Mouse (Mus musculus) C2C12 (cell line): ENCODE measurements around the gene Zfp94. TPM values are rescaled to one million over a fixed set of nuclear protein-coding genes. Genes with fewer than 3 reads are reported as not detected.
A peak's percentile ranks its signal among the peaks of the same experiment; 100 is the strongest.
"Not testable (repeated sequence)": the region's sequence is repeated elsewhere in the genome, so short reads cannot be mapped to it uniquely, and the experiment has no call there.

ENCODE experiments used
- H3K27me3 ChIP-seq: one replicate; pipeline ENCODE4 v1.6.1; 2011; ENCODE audit not compliant: control insufficient read depth, insufficient read depth, insufficient read length
- H3K36me3 ChIP-seq: one replicate; pipeline ENCODE4 v1.6.1; 2011; ENCODE audit not compliant: control insufficient read depth, insufficient read depth
- H3K4me3 ChIP-seq: one replicate; pipeline ENCODE4 v1.5.1; 2011; ENCODE audit warnings: mild to moderate bottlenecking, control low read depth; ENCODE audit not compliant: poor library complexity, insufficient read depth, severe bottlenecking
- H3K79me2 ChIP-seq: one replicate; pipeline ENCODE4 v1.6.1; 2011; ENCODE audit not compliant: control insufficient read depth, insufficient read depth
- H3K79me3 ChIP-seq: one replicate; pipeline ENCODE4 v1.6.1; 2011; ENCODE audit warnings: low read depth, control low read depth
- H3ac ChIP-seq: one replicate; pipeline ENCODE3; 2011; ENCODE audit warnings: low read depth; ENCODE audit not compliant: control insufficient read depth, insufficient read length
- CEBPB ChIP-seq: IDR thresholded peaks from one replicate; pipeline ENCODE4 v1.6.1; 2011; ENCODE audit warnings: low read depth, mild to moderate bottlenecking, control low read depth, moderate library complexity
- CTCF ChIP-seq: IDR thresholded peaks from one replicate; pipeline ENCODE4 v1.5.1; 2011; ENCODE audit not compliant: control insufficient read depth, insufficient read depth, insufficient read length
- FOSL1 ChIP-seq: IDR thresholded peaks from one replicate; pipeline ENCODE4 v1.8.0; 2011; ENCODE audit warnings: mild to moderate bottlenecking, low read length; ENCODE audit not compliant: poor library complexity, insufficient read depth, severe bottlenecking
- MAX ChIP-seq: IDR thresholded peaks from one replicate; pipeline ENCODE4 v1.6.1; 2011; ENCODE audit warnings: mild to moderate bottlenecking, control low read depth
- MYOD1 ChIP-seq: IDR thresholded peaks from one replicate; pipeline ENCODE4 v1.6.1; 2011; ENCODE audit warnings: low read depth; ENCODE audit not compliant: control insufficient read depth, insufficient read length
- MYOG ChIP-seq: IDR thresholded peaks from one replicate; pipeline ENCODE4 v1.6.1; 2011; ENCODE audit not compliant: control insufficient read depth, insufficient read length; ENCODE audit errors: extremely low read depth
- USF1 ChIP-seq: IDR thresholded peaks from one replicate; pipeline ENCODE4 v1.6.1; 2011; ENCODE audit warnings: low read depth, mild to moderate bottlenecking, control low read depth, moderate library complexity
- polyA plus RNA-seq: library from polyadenylated mRNA; unstranded; fragments of >200 nt; fragmentation: generic; extraction: Trizol; gene quantifications from one replicate; pipeline ENCODE4 v1.2.1, GENCODE M21; 2012; ENCODE audit warnings: missing spikeins

Zfp94 gene
- polyA plus RNA-seq, 1 experiment: 2.4 TPM

GRCm38 (mm10) chr7:24280858-24281145 is 35.7 kb downstream of the Zfp94 start:
- Histone ChIP-seq H3K4me3 (no peak overlapping the region), H3ac (no peak overlapping the region), H3K79me3 (no peaks in the 10 kb centered on the region), H3K36me3 (no peaks in the 10 kb centered on the region), H3K79me2 (no peaks in the 10 kb centered on the region), H3K27me3 (peaks cover 9% of the 10 kb centered on the region)
- no peak for TF ChIP-seq USF1
- no peak for TF ChIP-seq CEBPB
- TF ChIP-seq MYOD1: no peak
- TF ChIP-seq MYOG: no peak
- TF ChIP-seq FOSL1: no peak
- no peak for TF ChIP-seq CTCF
- TF ChIP-seq MAX: no peak

DNA sequence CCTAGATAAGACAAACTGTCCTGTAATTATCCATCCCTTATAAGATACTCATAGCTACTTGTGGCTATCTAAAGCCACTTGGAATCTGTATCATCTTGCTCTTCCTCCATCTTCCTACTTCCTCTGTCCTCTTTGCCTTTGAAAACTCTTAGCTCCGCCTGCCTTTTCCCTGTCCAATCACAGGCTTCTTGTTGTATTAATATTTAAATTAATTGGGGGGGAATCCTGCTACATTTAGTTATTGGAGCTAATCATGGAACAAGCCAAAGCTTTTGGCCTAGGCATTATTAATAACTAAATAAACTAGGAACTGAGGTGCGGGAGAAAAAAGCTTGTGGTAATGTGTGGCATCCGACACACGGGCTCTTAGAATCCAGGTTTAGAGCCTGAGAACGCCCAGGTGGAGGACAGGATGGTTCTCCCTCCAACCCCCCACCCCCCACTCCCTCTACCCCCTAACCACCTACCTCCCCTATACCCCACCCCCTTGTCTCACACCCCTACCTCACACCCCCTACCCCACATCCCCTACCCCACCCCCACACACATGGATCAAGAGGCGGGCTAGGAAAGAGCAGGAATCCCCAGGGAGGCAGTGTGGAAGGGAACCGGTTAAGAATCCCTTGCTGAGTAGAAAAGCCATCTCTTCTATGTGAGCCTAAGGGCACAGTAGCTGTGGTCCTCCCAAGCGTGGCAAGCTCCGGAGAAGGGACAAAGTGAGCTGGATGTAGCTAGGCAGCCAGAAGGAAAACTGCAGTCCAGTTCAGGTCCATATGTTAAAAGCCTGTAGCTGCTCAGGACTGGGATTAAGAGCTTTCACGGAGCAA is 36.2 kb downstream of the Zfp94 start:
- no peak for TF ChIP-seq USF1
- no peak for TF ChIP-seq MYOG
- no peak for TF ChIP-seq MYOD1
- TF ChIP-seq CEBPB: no peak
- no peak for TF ChIP-seq CTCF
- no peak for TF ChIP-seq MAX
- no peak for TF ChIP-seq FOSL1
- H3K4me3 ChIP-seq: no peak overlapping the region

DNA sequence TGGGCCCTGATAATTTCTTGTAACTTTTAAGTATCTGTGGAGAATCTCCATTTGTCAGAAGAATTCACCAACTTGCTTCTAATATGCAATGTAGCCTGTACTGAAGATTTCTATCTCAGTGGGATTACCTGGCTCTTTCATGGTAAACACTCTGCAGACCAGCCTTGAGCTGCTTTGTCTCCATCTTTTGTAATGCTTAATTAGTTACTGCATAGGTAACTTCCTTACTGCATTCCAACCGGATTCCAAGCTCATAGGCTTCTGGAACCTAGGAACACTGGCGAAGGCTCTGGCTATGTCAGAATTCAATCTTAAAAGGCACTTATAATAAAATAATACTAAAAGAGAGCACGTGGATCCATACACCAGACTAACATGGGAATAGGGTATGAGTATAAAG is 37.7 kb downstream of the Zfp94 start:
- H3K79me2 ChIP-seq, H3K36me3 ChIP-seq, H3ac ChIP-seq, H3K4me3 ChIP-seq, H3K79me3 ChIP-seq, H3K27me3 ChIP-seq: not testable (repeated sequence)

More for the DNA sequence above, 36.2 kb downstream of the Zfp94 start:
- no peaks in the 10 kb centered on the region for H3K79me2 ChIP-seq
- H3K27me3 ChIP-seq: peaks cover 9% of the 10 kb centered on the region
- no peak overlapping the region for H3ac ChIP-seq
- H3K79me3 ChIP-seq: no peaks in the 10 kb centered on the region
- no peaks in the 10 kb centered on the region for H3K36me3 ChIP-seq

GRCm38 (mm10) chr7:24274456-24274855 is 42.0 kb downstream of the Zfp94 start:
- no peak overlapping the region for H3ac ChIP-seq
- no peaks in the 10 kb centered on the region for H3K79me3 ChIP-seq
- no peaks in the 10 kb centered on the region for H3K27me3 ChIP-seq
- no peak for TF ChIP-seq MYOG
- TF ChIP-seq CEBPB: no peak
- TF ChIP-seq MYOD1: no peak
- no peaks in the 10 kb centered on the region for H3K36me3 ChIP-seq
- H3K4me3 ChIP-seq: no peak overlapping the region
- H3K79me2 ChIP-seq: no peaks in the 10 kb centered on the region

DNA sequence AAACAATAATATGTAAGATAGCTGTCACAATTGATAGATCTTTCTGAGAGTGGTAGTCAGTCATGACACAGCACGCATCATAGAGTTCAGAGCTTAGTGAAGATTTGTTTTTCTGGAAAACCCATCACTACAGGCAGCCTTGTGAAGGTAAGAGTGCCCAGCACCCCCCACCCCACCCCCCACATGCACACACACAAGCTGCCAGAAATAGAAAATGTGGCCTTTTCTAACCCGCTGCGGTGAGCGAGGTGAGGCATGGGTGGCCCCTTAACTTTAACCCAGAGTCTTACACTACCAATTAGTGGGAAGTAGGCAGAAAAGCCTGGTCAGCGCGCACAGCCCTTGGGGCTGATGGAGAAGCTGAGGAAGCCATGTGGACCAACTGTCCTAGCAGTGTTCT is 45.3 kb downstream of the Zfp94 start:
- H3K79me3 ChIP-seq: no peaks in the 10 kb centered on the region
- TF ChIP-seq CTCF (no peak), USF1 (no peak), MAX (no peak), CEBPB (no peak), MYOD1 (no peak), FOSL1 (no peak), MYOG (no peak)
- no peak overlapping the region for H3K4me3 ChIP-seq
- no peaks in the 10 kb centered on the region for H3K79me2 ChIP-seq
- H3ac ChIP-seq: no peak overlapping the region
- no peaks in the 10 kb centered on the region for H3K36me3 ChIP-seq
- no peaks in the 10 kb centered on the region for H3K27me3 ChIP-seq

DNA sequence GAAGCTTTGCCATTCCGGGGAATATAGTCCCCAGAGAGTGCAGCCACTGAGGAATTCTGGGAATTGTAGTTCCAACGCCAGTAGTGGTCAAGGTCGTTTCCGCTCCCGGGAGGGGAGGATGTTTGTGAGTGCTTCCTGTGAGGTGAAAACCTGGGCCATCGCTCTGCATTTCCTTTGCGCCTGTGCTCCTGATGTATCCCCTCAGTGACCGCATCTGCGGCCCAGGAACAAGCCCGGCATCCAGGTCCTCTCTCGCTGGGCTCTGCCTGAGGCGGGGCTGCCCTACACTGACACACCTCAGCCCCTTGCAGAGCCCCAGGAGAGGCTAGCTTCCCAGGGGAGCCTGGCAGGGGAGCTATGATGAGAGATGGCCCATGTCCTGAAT is 46.2 kb downstream of the Zfp94 start, which contains the start of gene Zfp93:
TSS of gene Zfp93 (plus strand) at position 133 of the 385 bp plus-strand sequence.
- Histone ChIP-seq H3K27me3 (no peaks in the 10 kb centered on the region), H3ac (peak within 1 kb of the TSS; percentile 94), H3K4me3 (peak within 1 kb of the TSS; percentile 34), H3K36me3 (no peaks in the 10 kb centered on the region), H3K79me2 (no peaks in the 10 kb centered on the region), H3K79me3 (no peaks in the 10 kb centered on the region)
- TF ChIP-seq CTCF (no peak), MYOG (no peak), FOSL1 (no peak), MAX (no peak), CEBPB (no peak), USF1 (no peak), MYOD1 (no peak)
